Mouse (Mus musculus) midbrain, embryonic 10.5 days (tissue): ENCODE measurements around the gene Thbd. TPM values are rescaled to one million over a fixed set of nuclear protein-coding genes. Genes with fewer than 3 reads are reported as not detected.
A peak's percentile ranks its signal among the peaks of the same experiment; 100 is the strongest.

Source experiments
- DNase-seq: peaks from one replicate; pipeline ENCODE4 v3.0.0-alpha.2; 2017; ENCODE audit warnings: low spot score
- H3K27ac ChIP-seq: fragments of 300-500 bp; sonication (generic); replicated peaks from 2 replicates; pipeline ENCODE4 v1.5.1; 2016; ENCODE audit warnings: mild to moderate bottlenecking
- H3K27me3 ChIP-seq: fragments of 300-500 bp; sonication (generic); 2 replicates; pipeline ENCODE4 v1.6.1; 2016; ENCODE audit warnings: low read depth, mild to moderate bottlenecking; ENCODE audit not compliant: poor library complexity, severe bottlenecking
- H3K36me3 ChIP-seq: fragments of 300-500 bp; sonication (generic); 2 replicates; pipeline ENCODE4 v1.6.1; 2016; ENCODE audit warnings: mild to moderate bottlenecking, moderate library complexity
- H3K4me1 ChIP-seq: fragments of 300-500 bp; sonication (generic); 2 replicates; pipeline ENCODE4 v1.6.1; 2016
- H3K4me3 ChIP-seq: fragments of 300-500 bp; sonication (generic); 2 replicates; pipeline ENCODE4 v1.5.1; 2016; ENCODE audit warnings: mild to moderate bottlenecking, moderate library complexity
- H3K9me3 ChIP-seq: fragments of 300-500 bp; sonication (generic); replicated peaks from 2 replicates; pipeline ENCODE4 v1.6.1; 2016; ENCODE audit warnings: mild to moderate bottlenecking
- WGBS: fragments of 180-500 bp; shearing (Covaris S2); methylation state at CpG from one replicate; pipeline ENCODE4 v1.1.7; 2016; 5-methylcytosine and 5-hydroxymethylcytosine counted together
- polyA plus RNA-seq: library from polyadenylated mRNA; unstranded; fragments of >200 nt; fragmentation: Nextera tagmentation; extraction: Ambion mirVana; gene quantifications from 2 replicates; pipeline ENCODE4 v1.2.1, GENCODE M21; 2016

The Thbd gene
- polyA plus RNA-seq, 1 experiment from 2014 or later, result 8.2 TPM

- Histone ChIP-seq H3K27ac (no peak within 1 kb of the TSS; the same call in 1 of the 2 replicates), H3K36me3 (no peaks in the 10 kb centered on the region), H3K4me1 (peaks cover 15% of the 10 kb centered on the region), H3K27me3 (peaks cover 50% of the 10 kb centered on the region), H3K9me3 (no peaks in the 10 kb centered on the region), H3K4me3 (peak within 1 kb of the TSS; percentile 62)
- peak; percentile 56 for DNase-seq
- WGBS, result 5% methylated on average over 83 of the region's 83 CpGs
Observed at GRCm38 (mm10) chr2:148395131-148396051, 12.6 kb downstream of the Thbd start, which contains the start of gene Sstr4. Sstr4 (plus strand) TSS chr2:148395344.

DNA sequence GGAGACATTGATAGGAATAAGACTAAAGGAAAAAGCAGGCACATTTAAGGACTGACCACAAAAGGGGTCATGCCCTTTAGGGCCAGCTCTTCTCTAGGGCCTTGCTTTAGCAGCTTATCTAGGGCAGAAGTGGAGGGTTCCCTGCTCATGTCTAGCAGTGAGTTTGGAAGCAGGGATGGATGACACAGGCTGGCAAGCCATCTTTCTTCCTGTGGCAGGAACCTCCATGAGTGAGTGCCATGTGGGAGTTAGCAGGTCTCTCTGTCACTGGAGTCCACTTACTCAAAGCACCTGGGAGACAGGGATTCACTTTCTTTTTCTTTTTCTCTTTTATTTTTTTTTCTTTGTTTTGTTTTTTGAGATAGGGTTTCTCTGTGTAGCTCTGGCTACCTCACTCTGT lies 14.1 kb downstream of the Thbd start:
- no peaks in the 10 kb centered on the region for H3K36me3 ChIP-seq
- no peak overlapping the region for H3K27ac ChIP-seq
- peaks cover 15% of the 10 kb centered on the region for H3K4me1 ChIP-seq
- DNase-seq, result no peak
- H3K9me3 ChIP-seq, result no peaks in the 10 kb centered on the region
- H3K4me3 ChIP-seq, result no peak overlapping the region
- H3K27me3 ChIP-seq, result peaks cover 50% of the 10 kb centered on the region

GRCm38 (mm10) chr2:148393149-148393548 lies 14.8 kb downstream of the Thbd start:
- WGBS, result 79% methylated on average over 1 of the region's 1 CpGs
- Histone ChIP-seq H3K36me3 (no peaks in the 10 kb centered on the region), H3K27ac (no peak overlapping the region), H3K27me3 (peaks cover 50% of the 10 kb centered on the region), H3K4me1 (peaks cover 15% of the 10 kb centered on the region), H3K9me3 (no peaks in the 10 kb centered on the region), H3K4me3 (no peak overlapping the region)
- DNase-seq, result no peak

- H3K4me1 ChIP-seq, result no peaks in the 10 kb centered on the region
- no peak overlapping the region for H3K27ac ChIP-seq
- 75% methylated on average over 6 of the region's 6 CpGs for WGBS
- no peaks in the 10 kb centered on the region for H3K9me3 ChIP-seq
- no peaks in the 10 kb centered on the region for H3K36me3 ChIP-seq
- 0 out of 2 replicates have a peak, but pooled peaks cover under 1% of the 10 kb centered on the region for H3K27me3 ChIP-seq
- no peak overlapping the region for H3K4me3 ChIP-seq
- no peak for DNase-seq
Observed at GRCm38 (mm10) chr2:148387652-148388581, 20.1 kb downstream of the Thbd start.

- H3K9me3 ChIP-seq, result no peaks in the 10 kb centered on the region
- no peak overlapping the region for H3K4me3 ChIP-seq
- 92% methylated on average over 2 of the region's 2 CpGs for whole genome bisulfite sequencing
- no peak for DNase-seq
- H3K27ac ChIP-seq, result no peak overlapping the region
- no peaks in the 10 kb centered on the region for H3K4me1 ChIP-seq
- no peaks in the 10 kb centered on the region for H3K36me3 ChIP-seq
- no peaks in the 10 kb centered on the region for H3K27me3 ChIP-seq
Observed at GRCm38 (mm10) chr2:148386927-148387326, 21.1 kb downstream of the Thbd start.

DNA sequence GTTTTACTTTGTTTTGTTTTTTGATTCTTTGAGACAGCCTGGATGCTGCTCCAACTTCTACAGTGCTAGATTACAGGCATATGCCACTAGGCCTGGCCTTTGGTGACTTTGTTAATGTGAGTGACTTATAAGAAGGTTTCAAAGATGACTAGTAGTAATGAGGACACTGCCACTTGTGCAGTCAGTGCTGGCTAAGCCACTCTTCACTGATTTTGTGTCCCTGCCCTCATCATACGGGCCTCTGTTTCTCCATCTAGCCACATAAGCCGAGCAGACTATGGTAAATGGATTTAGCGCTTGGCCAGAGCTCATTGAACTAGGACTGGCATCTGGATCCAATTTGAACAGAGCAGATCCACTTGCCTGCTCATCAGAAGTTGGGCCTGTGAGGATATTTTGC lies 21.5 kb downstream of the Thbd start:
- Histone ChIP-seq H3K4me1 (no peaks in the 10 kb centered on the region), H3K27me3 (no peaks in the 10 kb centered on the region), H3K27ac (no peak overlapping the region), H3K4me3 (no peak overlapping the region), H3K9me3 (no peaks in the 10 kb centered on the region), H3K36me3 (no peaks in the 10 kb centered on the region)
- WGBS, result 80% methylated on average over 3 of the region's 3 CpGs
- DNase-seq, result no peak

DNA sequence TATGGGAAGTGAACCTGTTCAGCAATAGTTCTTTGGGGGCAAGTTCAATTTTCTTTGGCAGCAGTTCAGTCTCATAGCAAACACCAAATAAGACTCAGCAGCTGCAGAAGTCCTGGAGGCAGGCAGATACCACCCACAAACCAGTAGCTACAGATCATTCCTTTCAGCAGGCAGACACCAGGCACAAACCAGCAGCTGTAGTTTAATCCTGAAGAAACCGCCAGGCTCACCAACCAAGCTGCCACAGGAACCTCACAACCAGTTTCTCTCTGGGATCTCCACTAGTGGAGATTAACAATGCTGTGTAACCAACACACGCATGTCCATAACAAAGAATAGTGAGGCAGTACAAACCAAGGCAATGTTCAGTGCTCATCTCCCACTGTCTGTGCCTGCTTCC lies 26.9 kb downstream of the Thbd start:
- Histone ChIP-seq H3K9me3 (no peaks in the 10 kb centered on the region), H3K4me3 (no peak overlapping the region), H3K36me3 (no peaks in the 10 kb centered on the region), H3K27me3 (no peaks in the 10 kb centered on the region), H3K27ac (no peak overlapping the region), H3K4me1 (no peaks in the 10 kb centered on the region)
- 86% methylated on average over 2 of the region's 2 CpGs for WGBS
- DNase-seq, result no peak

DNA sequence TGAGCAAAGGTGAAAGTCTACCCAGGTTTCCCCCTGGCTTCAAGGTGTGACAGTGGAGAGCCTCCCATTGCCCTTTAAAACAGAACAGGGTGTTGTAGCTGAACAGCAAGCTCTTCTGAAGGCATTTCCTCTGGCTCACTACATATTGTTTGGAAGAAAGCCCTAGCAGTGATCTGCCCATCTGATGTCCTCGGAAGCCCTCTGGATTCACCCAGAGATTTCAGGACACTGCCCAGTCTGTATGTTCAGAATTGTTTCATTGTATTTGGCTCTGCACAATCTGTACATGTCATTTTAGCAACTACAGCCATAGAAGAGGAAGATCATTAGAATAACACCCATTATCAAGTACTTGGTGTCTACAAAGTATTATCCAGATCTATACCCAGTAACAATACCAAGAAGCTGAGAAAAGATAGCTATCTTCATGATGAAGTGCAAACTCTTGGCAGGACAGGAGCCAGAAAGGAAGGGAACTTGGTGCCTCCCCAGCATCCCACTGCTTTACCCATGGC lies 28.0 kb downstream of the Thbd start:
- Histone ChIP-seq H3K4me3 (no peak overlapping the region), H3K27me3 (no peaks in the 10 kb centered on the region), H3K27ac (no peak overlapping the region), H3K36me3 (no peaks in the 10 kb centered on the region), H3K4me1 (no peaks in the 10 kb centered on the region), H3K9me3 (no peaks in the 10 kb centered on the region)
- no peak for DNase-seq
- WGBS, result 85% methylated on average over 1 of the region's 1 CpGs

- Histone ChIP-seq H3K36me3 (no peaks in the 10 kb centered on the region), H3K9me3 (no peaks in the 10 kb centered on the region), H3K4me1 (no peaks in the 10 kb centered on the region), H3K4me3 (no peak overlapping the region), H3K27me3 (no peaks in the 10 kb centered on the region), H3K27ac (no peak overlapping the region)
- DNase-seq, result no peak
- WGBS, result 94% methylated on average over 1 of the region's 1 CpGs
Observed at GRCm38 (mm10) chr2:148378817-148379342, 29.1 kb downstream of the Thbd start.

DNA sequence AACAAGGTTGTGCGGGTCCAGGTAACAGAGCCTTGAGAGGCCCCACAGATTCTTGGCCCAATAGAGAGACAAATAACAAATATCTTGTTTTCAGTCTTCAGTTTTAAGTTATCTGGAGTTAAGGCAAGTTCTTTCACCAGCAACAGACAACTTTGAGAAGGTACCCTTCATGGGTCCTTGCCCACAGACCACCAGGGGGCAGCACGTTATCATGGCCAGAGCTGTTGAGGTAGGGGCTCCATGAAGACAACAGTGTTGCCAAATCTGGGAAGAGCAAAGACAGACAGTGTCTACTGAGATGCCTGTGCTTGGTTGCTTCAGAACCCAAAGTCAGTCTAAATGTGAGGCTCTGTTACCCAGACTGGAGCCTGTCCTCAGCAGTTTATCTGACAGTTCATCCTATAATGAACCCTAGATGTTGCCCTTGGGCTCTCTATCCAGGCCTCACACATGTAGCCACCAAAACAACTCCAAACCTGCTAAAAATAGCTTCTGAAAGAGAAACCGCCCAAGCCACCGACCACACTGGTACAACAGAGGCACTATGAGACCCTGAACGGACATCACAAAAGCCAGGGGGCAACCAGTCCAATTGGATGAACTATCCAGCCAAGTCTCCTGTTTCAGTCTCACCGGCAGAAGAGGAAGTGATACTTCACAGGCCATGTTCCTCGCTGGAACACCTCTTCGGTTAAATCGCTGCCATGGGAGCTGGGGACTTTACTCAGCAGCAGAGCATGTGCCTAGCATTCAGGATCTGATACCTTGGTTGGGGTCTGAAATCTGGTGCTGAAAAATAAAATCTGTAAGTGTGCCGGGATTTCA lies 32.5 kb downstream of the Thbd start:
- Histone ChIP-seq H3K4me1 (no peaks in the 10 kb centered on the region), H3K27me3 (no peaks in the 10 kb centered on the region), H3K27ac (no peak overlapping the region), H3K9me3 (no peaks in the 10 kb centered on the region), H3K4me3 (no peak overlapping the region), H3K36me3 (no peaks in the 10 kb centered on the region)
- peak; percentile 64 for DNase-seq
- WGBS, result 77% methylated on average over 10 of the region's 10 CpGs

DNA sequence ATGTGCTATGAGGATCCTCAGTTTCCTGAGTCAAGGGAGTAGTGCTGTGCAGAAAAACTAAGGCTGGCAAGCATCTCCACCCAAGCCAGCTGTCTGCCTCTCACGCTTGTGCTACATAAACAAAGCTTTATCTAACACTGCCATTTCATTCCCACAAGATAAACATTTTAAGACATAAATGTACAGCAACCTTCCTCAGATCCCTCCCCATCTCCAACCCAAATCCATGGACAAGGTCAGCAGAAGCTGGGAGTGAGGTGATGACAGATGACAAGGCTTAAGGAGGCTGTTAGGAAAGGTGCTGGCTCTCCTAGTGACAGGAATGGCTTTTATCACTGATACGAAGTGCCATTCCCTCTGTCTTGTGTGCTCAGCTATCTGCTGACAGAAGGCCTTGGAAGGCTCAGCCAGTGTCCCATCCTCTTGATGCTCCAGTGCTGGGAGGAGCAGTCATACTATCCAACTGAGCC lies 34.4 kb downstream of the Thbd start:
- no peaks in the 10 kb centered on the region for H3K9me3 ChIP-seq
- no peaks in the 10 kb centered on the region for H3K36me3 ChIP-seq
- WGBS, result 84% methylated on average over 2 of the region's 2 CpGs
- no peak overlapping the region for H3K27ac ChIP-seq
- no peaks in the 10 kb centered on the region for H3K27me3 ChIP-seq
- no peaks in the 10 kb centered on the region for H3K4me1 ChIP-seq
- no peak for DNase-seq
- no peak overlapping the region for H3K4me3 ChIP-seq
